Mouse (Mus musculus) right cerebral cortex, postnatal 10 days (tissue): ENCODE data around the gene Fam172a.

Source experiments
- DNase-seq, 2 experiments: peaks; one replicate each; pipeline ENCODE4 v3.0.0; 2021; ENCODE audit warnings: low spot score in 2 of 2

The Fam172a gene

GRCm38 (mm10) chr13:78215223-78215622 is 513.4 kb downstream of the Fam172a start:
- DNase-seq, result no peak
